Mouse (Mus musculus): ENCODE measurements around the gene Setd5.

Gene Setd5

DNA sequence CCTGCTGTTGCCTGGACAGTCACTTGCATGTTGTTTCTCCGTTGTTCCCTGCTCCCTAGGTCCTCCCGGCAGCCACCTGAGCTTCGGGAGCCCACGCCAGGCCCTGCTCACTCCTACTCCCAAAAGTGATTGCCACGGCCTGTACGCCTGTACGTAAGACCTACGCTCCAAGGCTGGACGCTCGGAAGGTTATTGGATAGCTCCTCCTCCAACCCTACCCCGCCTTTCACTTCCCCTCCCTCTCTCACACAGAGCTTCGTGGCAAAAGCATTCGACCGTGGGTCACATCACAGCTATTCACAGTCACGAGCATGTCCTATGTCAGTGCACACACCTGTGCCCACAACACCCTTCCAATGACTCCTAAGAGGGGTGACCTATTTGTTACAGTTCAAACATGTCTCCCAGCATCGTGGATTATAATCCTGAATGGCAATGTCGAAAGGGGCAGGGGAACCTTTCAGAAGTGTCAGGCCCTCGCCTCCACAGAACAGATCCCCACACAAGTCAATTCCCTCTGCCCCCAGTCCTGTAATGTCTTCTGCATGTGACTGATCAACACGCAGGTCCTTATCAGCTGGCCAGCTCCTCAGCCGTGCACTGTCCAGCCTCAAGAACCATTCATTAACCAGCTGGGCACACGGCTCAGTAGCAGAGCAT is 107.8 kb downstream of the Setd5 start:
- no peak for DNase-seq (ENCODE audit: low spot score in 2 of 2)

DNA sequence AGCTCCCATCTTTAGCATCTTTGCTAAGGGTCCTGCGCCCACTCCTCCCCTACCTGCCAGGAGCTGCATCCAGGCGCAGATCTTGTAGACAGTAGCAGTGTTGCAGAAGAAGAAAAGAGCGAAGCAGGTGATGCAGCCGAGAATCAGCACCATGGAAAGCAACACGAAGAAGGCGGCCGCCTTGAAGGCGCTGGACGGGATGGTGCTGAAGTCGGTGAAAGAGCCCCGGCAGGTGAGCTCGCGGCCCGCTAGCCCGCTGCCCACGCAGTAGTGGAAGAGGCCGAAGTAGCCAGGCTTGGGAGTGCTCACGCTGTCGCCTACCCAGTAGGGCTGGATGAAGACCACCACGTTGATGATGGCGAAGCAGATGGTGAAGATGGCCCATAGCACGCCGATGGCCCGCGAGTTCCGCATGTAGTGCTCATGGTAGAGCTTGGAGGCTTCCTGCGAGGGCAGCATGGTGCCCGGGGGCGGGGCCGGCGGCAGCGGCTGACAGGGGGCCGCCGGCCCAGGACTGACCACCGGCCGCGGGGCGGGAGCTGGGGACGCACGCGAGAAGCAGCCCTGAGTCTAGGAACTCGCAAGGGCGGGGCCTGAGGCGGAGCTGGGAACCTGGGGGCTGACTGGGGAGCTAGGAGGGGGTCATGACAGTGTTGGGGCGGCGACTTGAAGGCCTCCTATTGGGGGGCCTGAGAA is 116.7 kb downstream of the Setd5 start:
- no peak for DNase-seq (ENCODE audit: low spot score in 2 of 2)

GRCm38 (mm10) chr6:113194517-113194840 is 117.3 kb downstream of the Setd5 start:
- DNase-seq (ENCODE audit: low spot score in 2 of 2), result no peak

- peak in 1 of 2 experiments; percentile 40 for DNase-seq (ENCODE audit: low spot score in 2 of 2)
These were observed 117.9 kb downstream of the Setd5 start, which contains the start of gene Lhfpl4 for GRCm38 (mm10) chr6:113194841-113195595. Lhfpl4 (minus strand) TSS chr6:113195384.

DNA sequence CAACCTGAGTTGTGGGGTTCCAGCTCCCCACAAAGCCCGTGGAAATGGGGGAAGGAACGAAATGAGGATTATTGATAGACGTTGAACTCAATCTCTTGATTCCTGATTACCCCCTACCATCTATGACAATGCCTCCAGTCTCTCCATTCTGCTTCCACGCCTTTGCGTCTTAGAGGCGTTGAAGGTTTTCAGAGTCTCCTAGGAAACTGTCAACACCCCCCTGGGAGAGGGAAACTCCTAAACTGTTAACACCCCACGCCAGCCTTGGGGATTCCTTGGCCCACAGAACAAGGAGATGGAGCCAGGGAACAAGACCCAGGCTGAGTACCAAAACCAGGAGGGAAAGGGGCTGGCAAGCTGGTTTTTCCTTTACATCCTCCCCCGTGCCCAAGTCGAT is 118.4 kb downstream of the Setd5 start:
- DNase-seq (ENCODE audit: low spot score in 2 of 2), result no peak

Data from frontal cortex, postnatal 25 days (tissue).